Mouse (Mus musculus) kidney, embryonic 14.5 days (tissue): ENCODE data around the gene Fam53b. TPM values are rescaled to one million over a fixed set of nuclear protein-coding genes. Genes with fewer than 3 reads are reported as not detected.

ENCODE experiments used
- ATAC-seq: fragments of 200-750 bp; cut with Nextera tagmentation; 2 replicates; pipeline ENCODE4 v1.8.0; 2017; ENCODE audit warnings: moderate number of reproducible peaks, mild to moderate bottlenecking, moderate TSS enrichment, moderate library complexity; ENCODE audit not compliant: low FRiP score, low TSS enrichment
- H3K27ac ChIP-seq: fragments of 300-500 bp; sonication (generic); 2 replicates; pipeline ENCODE4 v1.5.1; 2014; ENCODE audit warnings: low read depth, mild to moderate bottlenecking, low read length, moderate library complexity, mixed read lengths
- H3K27me3 ChIP-seq: fragments of 300-500 bp; sonication (generic); 2 replicates; pipeline ENCODE4 v1.6.1; 2014; ENCODE audit warnings: mild to moderate bottlenecking, low read length; ENCODE audit not compliant: control insufficient read depth, insufficient read depth
- H3K36me3 ChIP-seq: fragments of 300-500 bp; sonication (generic); 2 replicates; pipeline ENCODE4 v1.6.1; 2014; ENCODE audit warnings: low read length, mixed read lengths; ENCODE audit not compliant: control insufficient read depth, insufficient read depth
- H3K4me1 ChIP-seq: fragments of 300-500 bp; sonication (generic); 2 replicates; pipeline ENCODE4 v1.6.1; 2014; ENCODE audit warnings: low read length, mixed read lengths; ENCODE audit not compliant: control insufficient read depth, insufficient read depth
- H3K4me2 ChIP-seq: fragments of 300-500 bp; sonication (generic); replicated peaks from 2 replicates; pipeline ENCODE4 v1.6.1; 2014; ENCODE audit warnings: low read depth, mild to moderate bottlenecking, low read length
- H3K4me3 ChIP-seq: fragments of 300-500 bp; sonication (generic); 2 replicates; pipeline ENCODE4 v1.5.1; 2014; ENCODE audit warnings: mild to moderate bottlenecking, low read length
- H3K9ac ChIP-seq: fragments of 300-500 bp; sonication (generic); 2 replicates; pipeline ENCODE4 v1.6.1; 2014; ENCODE audit warnings: low read depth, mild to moderate bottlenecking, low read length, moderate library complexity
- H3K9me3 ChIP-seq: fragments of 300-500 bp; sonication (generic); 2 replicates; pipeline ENCODE4 v1.6.1; 2016; ENCODE audit warnings: low read length; ENCODE audit not compliant: control insufficient read depth
- WGBS: fragments of 180-500 bp; shearing (Covaris S2); extraction: QIAGEN DNeasy Blood & Tissue Kit; methylation state at CpG from one replicate; pipeline ENCODE4 v1.1.7; 2014; 5-methylcytosine and 5-hydroxymethylcytosine counted together
- polyA plus RNA-seq: library from polyadenylated mRNA; unstranded; fragments of >200 nt; fragmentation: Nextera tagmentation; extraction: Ambion mirVana; gene quantifications from 2 replicates; pipeline ENCODE4 v1.2.1, GENCODE M21; 2014

Fam53b gene
- polyA plus RNA-seq, 1 experiment from 2014 or later: 22.1 TPM

- Histone ChIP-seq H3K4me2 (no peak overlapping the region), H3K9me3 (no peaks in the 10 kb centered on the region), H3K4me1 (no peaks in the 10 kb centered on the region), H3K27ac (no peak overlapping the region), H3K27me3 (no peaks in the 10 kb centered on the region), H3K36me3 (no peaks in the 10 kb centered on the region), H3K9ac (no peak overlapping the region), H3K4me3 (no peak overlapping the region)
- 87% methylated on average over 8 of the region's 8 CpGs for whole genome bisulfite sequencing
- ATAC-seq: no peak
Measured at GRCm38 (mm10) chr7:132697258-132697796, 116.4 kb downstream of the Fam53b start.

- H3K4me2 ChIP-seq: no peak overlapping the region
- no peak overlapping the region for H3K4me3 ChIP-seq
- H3K9ac ChIP-seq: no peak overlapping the region
- no peak overlapping the region for H3K27ac ChIP-seq
- H3K9me3 ChIP-seq: no peaks in the 10 kb centered on the region
- ATAC-seq: peak; percentile 68; the same call in 1 of the 2 replicates
- WGBS: 64% methylated on average over 2 of the region's 2 CpGs
- H3K4me1 ChIP-seq: no peaks in the 10 kb centered on the region
- H3K27me3 ChIP-seq: no peaks in the 10 kb centered on the region
- H3K36me3 ChIP-seq: no peaks in the 10 kb centered on the region
Measured at GRCm38 (mm10) chr7:132693561-132693960, 120.1 kb downstream of the Fam53b start.

GRCm38 (mm10) chr7:132692719-132693118 is 121.0 kb downstream of the Fam53b start:
- no peak overlapping the region for H3K9ac ChIP-seq
- H3K27ac ChIP-seq: no peak overlapping the region
- peaks cover 6% of the 10 kb centered on the region; the same call in 1 of the 2 replicates for H3K4me1 ChIP-seq
- no peaks in the 10 kb centered on the region for H3K9me3 ChIP-seq
- H3K27me3 ChIP-seq: no peaks in the 10 kb centered on the region
- H3K4me2 ChIP-seq: no peak overlapping the region
- no peak for ATAC-seq
- no peak overlapping the region for H3K4me3 ChIP-seq
- no peaks in the 10 kb centered on the region for H3K36me3 ChIP-seq
- 69% methylated on average over 9 of the region's 9 CpGs for WGBS

- ATAC-seq: no peak
- Histone ChIP-seq H3K27me3 (no peaks in the 10 kb centered on the region), H3K4me3 (no peak overlapping the region), H3K4me2 (no peak overlapping the region), H3K36me3 (no peaks in the 10 kb centered on the region), H3K27ac (no peak overlapping the region), H3K9me3 (no peaks in the 10 kb centered on the region), H3K9ac (no peak overlapping the region), H3K4me1 (peaks cover 6% of the 10 kb centered on the region; the same call in 1 of the 2 replicates)
- 91% methylated on average over 14 of the region's 14 CpGs for WGBS
Measured at GRCm38 (mm10) chr7:132690716-132691472, 122.8 kb downstream of the Fam53b start.

- Histone ChIP-seq H3K4me2 (no peak overlapping the region), H3K27me3 (no peaks in the 10 kb centered on the region), H3K36me3 (no peaks in the 10 kb centered on the region), H3K4me1 (peaks cover 6% of the 10 kb centered on the region; the same call in 1 of the 2 replicates), H3K9me3 (no peaks in the 10 kb centered on the region), H3K27ac (no peak overlapping the region), H3K4me3 (no peak overlapping the region), H3K9ac (no peak overlapping the region)
- 66% methylated on average over 5 of the region's 5 CpGs for WGBS
- ATAC-seq: no peak
Measured at GRCm38 (mm10) chr7:132689722-132690121, 124.0 kb downstream of the Fam53b start.

GRCm38 (mm10) chr7:132688721-132689120 is 125.0 kb downstream of the Fam53b start:
- 70% methylated on average over 5 of the region's 5 CpGs for WGBS
- no peaks in the 10 kb centered on the region for H3K27me3 ChIP-seq
- H3K27ac ChIP-seq: no peak overlapping the region
- H3K36me3 ChIP-seq: no peaks in the 10 kb centered on the region
- no peak overlapping the region for H3K4me2 ChIP-seq
- no peaks in the 10 kb centered on the region for H3K9me3 ChIP-seq
- ATAC-seq: no peak
- H3K4me3 ChIP-seq: no peak overlapping the region
- peaks cover 6% of the 10 kb centered on the region; the same call in 1 of the 2 replicates for H3K4me1 ChIP-seq
- H3K9ac ChIP-seq: no peak overlapping the region

GRCm38 (mm10) chr7:132687897-132688296 is 125.8 kb downstream of the Fam53b start:
- Histone ChIP-seq H3K4me1 (peaks cover 6% of the 10 kb centered on the region; the same call in 1 of the 2 replicates), H3K4me3 (no peak overlapping the region), H3K27ac (no peak overlapping the region), H3K4me2 (no peak overlapping the region), H3K9me3 (no peaks in the 10 kb centered on the region), H3K27me3 (no peaks in the 10 kb centered on the region), H3K9ac (no peak overlapping the region), H3K36me3 (no peaks in the 10 kb centered on the region)
- whole genome bisulfite sequencing: 30% methylated on average over 2 of the region's 2 CpGs
- ATAC-seq: no peak

GRCm38 (mm10) chr7:132686515-132686914 is 127.2 kb downstream of the Fam53b start:
- Histone ChIP-seq H3K4me2 (no peak overlapping the region), H3K4me1 (peaks cover 6% of the 10 kb centered on the region; the same call in 1 of the 2 replicates)

GRCm38 (mm10) chr7:132683923-132684322 is 129.8 kb downstream of the Fam53b start:
- no peaks in the 10 kb centered on the region for H3K27me3 ChIP-seq
- no peak overlapping the region for H3K4me2 ChIP-seq
- no peak overlapping the region for H3K4me3 ChIP-seq
- H3K4me1 ChIP-seq: peaks cover 6% of the 10 kb centered on the region; the same call in 1 of the 2 replicates
- no peak overlapping the region for H3K27ac ChIP-seq
- ATAC-seq: no peak
- WGBS: 88% methylated on average over 4 of the region's 4 CpGs
- no peaks in the 10 kb centered on the region for H3K9me3 ChIP-seq
- no peak overlapping the region for H3K9ac ChIP-seq
- H3K36me3 ChIP-seq: no peaks in the 10 kb centered on the region

More at GRCm38 (mm10) chr7:132686515-132686914, 127.2 kb downstream of the Fam53b start:
- Histone ChIP-seq H3K36me3 (no peaks in the 10 kb centered on the region), H3K4me3 (no peak overlapping the region), H3K9ac (no peak overlapping the region), H3K9me3 (no peaks in the 10 kb centered on the region), H3K27ac (no peak overlapping the region), H3K27me3 (no peaks in the 10 kb centered on the region)
- 90% methylated on average over 3 of the region's 3 CpGs for WGBS
- ATAC-seq: no peak
